Mouse (Mus musculus): Measurements from ENCODE around the gene Lactb. TPM values are rescaled to one million over a fixed set of nuclear protein-coding genes. Genes with fewer than 3 reads are reported as not detected.

Gene Lactb
- polyA plus RNA-seq, 1 experiment from 2014 or later = 13.3 TPM

- ATAC-seq (no peak), DNase-seq (no peak)
- Histone ChIP-seq H3K27ac (ENCODE audit: low read depth) (0 out of 2 replicates have a peak overlapping the region, but pooled peaks have one; percentile 96), H3K4me2 (ENCODE audit: low read depth, low read length) (peak overlapping the region; percentile 97), H3K36me3 (replicated peaks; ENCODE audit: insufficient read depth, low read length) (peaks cover 10% of the 10 kb centered on the region; the same call in 1 of the 2 replicates), H3K4me1 (ENCODE audit: insufficient read depth) (peaks cover 78% of the 10 kb centered on the region), H3K9me3 (ENCODE audit: low read length) (no peaks in the 10 kb centered on the region), H3K27me3 (ENCODE audit: insufficient read depth, low read length) (no peaks in the 10 kb centered on the region), H3K4me3 (ENCODE audit: low read depth, low read length) (peak overlapping the region; percentile 29), H3K9ac (replicated peaks) (no peak overlapping the region)
- TF ChIP-seq EP300 (IDR thresholded peaks at IDR 0.05; ENCODE audit: low read depth) (no peak), CTCF (IDR thresholded peaks at IDR 0.05; ENCODE audit: low read depth) (no peak)
These were observed 63.0 kb downstream of the Lactb start for GRCm38 (mm10) chr9:66912304-66912703.

DNA sequence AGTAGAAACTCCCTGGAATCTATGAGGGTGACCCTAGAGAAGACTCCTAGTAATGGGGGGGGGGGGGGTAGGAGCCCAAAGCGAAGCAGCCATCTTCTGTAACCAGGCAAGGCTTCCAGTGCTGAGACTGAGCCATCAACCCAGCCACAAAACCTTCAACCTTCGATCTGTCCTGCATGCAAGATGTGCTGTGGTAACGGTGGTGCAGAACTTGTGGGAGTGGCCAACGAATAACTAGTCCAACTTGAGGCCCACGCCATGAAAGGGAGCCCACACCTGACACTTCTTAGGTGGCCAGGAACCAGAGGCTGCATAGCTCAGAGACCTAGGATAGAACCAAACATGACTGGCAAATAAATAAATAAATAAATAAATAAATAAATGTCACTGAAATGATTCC lies 64.6 kb downstream of the Lactb start:
- Histone ChIP-seq H3K27ac (ENCODE audit: low read depth) (no peak overlapping the region), H3K9ac (replicated peaks) (no peak overlapping the region), H3K27me3 (ENCODE audit: insufficient read depth, low read length) (no peaks in the 10 kb centered on the region), H3K9me3 (ENCODE audit: low read length) (no peaks in the 10 kb centered on the region), H3K4me1 (ENCODE audit: insufficient read depth) (peaks cover 79% of the 10 kb centered on the region), H3K4me2 (ENCODE audit: low read depth, low read length) (peak overlapping the region; percentile 7; the same call in 1 of the 2 replicates), H3K36me3 (replicated peaks; ENCODE audit: insufficient read depth, low read length) (peaks cover 13% of the 10 kb centered on the region; the same call in 1 of the 2 replicates), H3K4me3 (ENCODE audit: low read depth, low read length) (no peak overlapping the region)
- TF ChIP-seq CTCF (IDR thresholded peaks at IDR 0.05; ENCODE audit: low read depth) = no peak
- TF ChIP-seq EP300 (IDR thresholded peaks at IDR 0.05; ENCODE audit: low read depth) = no peak
- WGBS (ENCODE audit: insufficient replicate concordance) = 31% methylated on average over 4 of the region's 5 CpGs
- ATAC-seq = no peak
- DNase-seq = no peak

- Histone ChIP-seq H3K9me3 (ENCODE audit: low read length) (no peaks in the 10 kb centered on the region), H3K9ac (replicated peaks) (no peak overlapping the region), H3K27ac (ENCODE audit: low read depth) (0 out of 2 replicates have a peak overlapping the region, but pooled peaks have one; percentile 4), H3K4me1 (ENCODE audit: insufficient read depth) (peaks cover 73% of the 10 kb centered on the region), H3K36me3 (replicated peaks; ENCODE audit: insufficient read depth, low read length) (peaks cover 13% of the 10 kb centered on the region; the same call in 1 of the 2 replicates), H3K27me3 (ENCODE audit: insufficient read depth, low read length) (no peaks in the 10 kb centered on the region), H3K4me2 (ENCODE audit: low read depth, low read length) (peak overlapping the region; percentile 1; the same call in 1 of the 2 replicates), H3K4me3 (ENCODE audit: low read depth, low read length) (no peak overlapping the region)
- WGBS (ENCODE audit: insufficient replicate concordance) = 44% methylated on average over 7 of the region's 7 CpGs
- DNase-seq = no peak
- TF ChIP-seq CTCF (IDR thresholded peaks at IDR 0.05; ENCODE audit: low read depth) (no peak), EP300 (IDR thresholded peaks at IDR 0.05; ENCODE audit: low read depth) (no peak)
- 0 out of 2 replicates have a peak, but pooled peaks have one; percentile 37 for ATAC-seq
These were observed 65.4 kb downstream of the Lactb start for GRCm38 (mm10) chr9:66909922-66910321.

- Histone ChIP-seq H3K36me3 (replicated peaks; ENCODE audit: insufficient read depth, low read length) (peaks cover 12% of the 10 kb centered on the region; the same call in 1 of the 2 replicates), H3K9ac (replicated peaks) (no peak overlapping the region), H3K9me3 (ENCODE audit: low read length) (no peaks in the 10 kb centered on the region), H3K4me3 (ENCODE audit: low read depth, low read length) (no peak overlapping the region), H3K27me3 (ENCODE audit: insufficient read depth, low read length) (no peaks in the 10 kb centered on the region), H3K4me1 (ENCODE audit: insufficient read depth) (peaks cover 56% of the 10 kb centered on the region), H3K27ac (ENCODE audit: low read depth) (peak overlapping the region; percentile 63), H3K4me2 (ENCODE audit: low read depth, low read length) (0 out of 2 replicates have a peak overlapping the region, but pooled peaks have one; percentile 9)
- DNase-seq = no peak
- 62% methylated on average over 5 of the region's 5 CpGs for WGBS (ENCODE audit: insufficient replicate concordance)
- ATAC-seq = no peak
- TF ChIP-seq CTCF (IDR thresholded peaks at IDR 0.05; ENCODE audit: low read depth) = no peak
- TF ChIP-seq EP300 (IDR thresholded peaks at IDR 0.05; ENCODE audit: low read depth) = no peak
These were observed 67.4 kb downstream of the Lactb start for GRCm38 (mm10) chr9:66907746-66908397.

DNA sequence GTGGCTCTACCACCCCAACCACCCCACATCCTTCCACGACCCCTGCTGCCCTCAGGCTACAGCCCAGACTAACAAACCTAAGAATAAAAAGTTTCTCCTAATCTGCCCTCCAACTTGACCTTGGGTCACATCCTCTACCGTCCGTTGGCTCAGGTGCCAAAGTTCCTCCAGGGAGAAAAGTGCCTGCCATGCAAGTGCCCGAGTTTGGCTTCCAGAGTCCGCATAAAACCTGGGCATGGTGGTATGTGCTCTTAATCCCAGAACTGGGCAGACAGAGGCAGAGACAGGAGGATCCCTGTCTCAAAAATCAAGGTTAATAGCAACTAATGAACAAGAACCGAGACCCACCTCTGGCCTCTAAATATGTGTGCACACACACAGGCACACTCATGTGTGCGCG lies 68.2 kb downstream of the Lactb start:
- no peaks in the 10 kb centered on the region for H3K9me3 ChIP-seq (ENCODE audit: low read length)
- no peak overlapping the region for H3K9ac ChIP-seq (replicated peaks)
- no peak overlapping the region for H3K4me3 ChIP-seq (ENCODE audit: low read depth, low read length)
- WGBS (ENCODE audit: insufficient replicate concordance) = 83% methylated on average over 8 of the region's 8 CpGs
- H3K4me1 ChIP-seq (ENCODE audit: insufficient read depth) = peaks cover 53% of the 10 kb centered on the region
- no peaks in the 10 kb centered on the region for H3K27me3 ChIP-seq (ENCODE audit: insufficient read depth, low read length)
- no peak overlapping the region for H3K4me2 ChIP-seq (ENCODE audit: low read depth, low read length)
- ATAC-seq = no peak
- no peak overlapping the region for H3K27ac ChIP-seq (ENCODE audit: low read depth)
- DNase-seq = no peak
- peaks cover 9% of the 10 kb centered on the region; the same call in 1 of the 2 replicates for H3K36me3 ChIP-seq (replicated peaks; ENCODE audit: insufficient read depth, low read length)
- TF ChIP-seq CTCF (IDR thresholded peaks at IDR 0.05; ENCODE audit: low read depth) (no peak), EP300 (IDR thresholded peaks at IDR 0.05; ENCODE audit: low read depth) (no peak)

- Histone ChIP-seq H3K4me1 (ENCODE audit: insufficient read depth) (peaks cover 44% of the 10 kb centered on the region), H3K4me3 (ENCODE audit: low read depth, low read length) (no peak overlapping the region), H3K36me3 (replicated peaks; ENCODE audit: insufficient read depth, low read length) (peaks cover 9% of the 10 kb centered on the region), H3K4me2 (ENCODE audit: low read depth, low read length) (no peak overlapping the region), H3K9me3 (ENCODE audit: low read length) (no peaks in the 10 kb centered on the region), H3K27me3 (ENCODE audit: insufficient read depth, low read length) (no peaks in the 10 kb centered on the region), H3K27ac (ENCODE audit: low read depth) (no peak overlapping the region), H3K9ac (replicated peaks) (no peak overlapping the region)
- no peak for TF ChIP-seq CTCF (IDR thresholded peaks at IDR 0.05; ENCODE audit: low read depth)
- no peak for TF ChIP-seq EP300 (IDR thresholded peaks at IDR 0.05; ENCODE audit: low read depth)
- no peak for ATAC-seq
- WGBS (ENCODE audit: insufficient replicate concordance) = 83% methylated on average over 9 of the region's 9 CpGs
- DNase-seq = no peak
These were observed 69.3 kb downstream of the Lactb start for GRCm38 (mm10) chr9:66905990-66906389.

Other genes starting within 250 kb of the Lactb start
- 2.0 and 2.1 TPM in 2 replicates for gene Aph1b, start 180.0 kb downstream of the Lactb start, polyA plus RNA-seq (2015; fragmentation: Nextera tagmentation; extraction: Ambion mirVana)
- gene Gm10647, start 178.4 kb downstream of the Lactb start, polyA plus RNA-seq (2015; fragmentation: Nextera tagmentation; extraction: Ambion mirVana) = 0.25 and 0.27 TPM in 2 replicates
- 3.3 and 4.1 TPM in 2 replicates for gene Aph1c, start 140.8 kb downstream of the Lactb start, polyA plus RNA-seq (2015; fragmentation: Nextera tagmentation; extraction: Ambion mirVana)
- gene Rab8b, start 55.8 kb downstream of the Lactb start, polyA plus RNA-seq (2015; fragmentation: Nextera tagmentation; extraction: Ambion mirVana) = 9.1 and 10.7 TPM in 2 replicates
- gene Rps27l, start 29.4 kb downstream of the Lactb start, polyA plus RNA-seq (2015; fragmentation: Nextera tagmentation; extraction: Ambion mirVana) = 587 and 618 TPM in 2 replicates
- gene Tpm1, start 73.9 kb upstream of the Lactb start, polyA plus RNA-seq (2015; fragmentation: Nextera tagmentation; extraction: Ambion mirVana) = 85.7 and 147 TPM in 2 replicates

Measured in liver, postnatal 0 days (tissue).